Mouse (Mus musculus) spleen, adult 2 months (tissue): ENCODE data around the gene Hmg20b. TPM values are rescaled to one million over a fixed set of nuclear protein-coding genes. Genes with fewer than 3 reads are reported as not detected.
A peak's percentile ranks its signal among the peaks of the same experiment; 100 is the strongest.

Experiments
- DNase-seq, 2 experiments: peaks; one replicate each; pipeline versions ENCODE4 v3.0.0 to v3.0.0-alpha.2; 2012 to 2021; ENCODE audit warnings: low spot score in 2 of 2, low read depth in 1 of 2
- H3K27ac ChIP-seq: fragments of 200-500 bp; 2 replicates; pipeline ENCODE4 v1.5.1; 2012; ENCODE audit warnings: low read length, inconsistent platforms; ENCODE audit not compliant: insufficient read depth
- H3K27me3 ChIP-seq: fragments of 200-500 bp; 2 replicates; pipeline ENCODE4 v1.6.1; 2012; ENCODE audit warnings: mild to moderate bottlenecking, moderate library complexity, low read length, inconsistent platforms; ENCODE audit not compliant: control insufficient read depth, insufficient read depth
- H3K36me3 ChIP-seq: fragments of 200-500 bp; 2 replicates; pipeline ENCODE4 v1.6.1; 2012; ENCODE audit warnings: mild to moderate bottlenecking, low read length, inconsistent platforms; ENCODE audit not compliant: control insufficient read depth, insufficient read depth
- H3K4me1 ChIP-seq: fragments of 200-500 bp; 2 replicates; pipeline ENCODE4 v1.6.1; 2011; ENCODE audit warnings: inconsistent platforms; ENCODE audit not compliant: control insufficient read depth, insufficient read depth, insufficient read length
- H3K4me3 ChIP-seq: fragments of 200-500 bp; 2 replicates; pipeline ENCODE4 v1.5.1; 2011; ENCODE audit warnings: mild to moderate bottlenecking, inconsistent platforms; ENCODE audit not compliant: insufficient read depth, insufficient read length; ENCODE audit errors: extremely low read depth
- CTCF ChIP-seq: fragments of 200-500 bp; IDR thresholded peaks from 2 replicates; pipeline ENCODE4 v1.5.1; 2011; ENCODE audit warnings: mild to moderate bottlenecking, inconsistent platforms; ENCODE audit not compliant: insufficient read depth, insufficient read length, insufficient replicate concordance; ENCODE audit errors: extremely low read depth
- POLR2A ChIP-seq: fragments of 200-500 bp; IDR thresholded peaks from 2 replicates; pipeline ENCODE4 v1.6.1; 2011; ENCODE audit warnings: low read depth, low read length, inconsistent platforms
- WGBS: fragments of 180-500 bp; shearing (Covaris S2); methylation state at CpG from one replicate; pipeline ENCODE4 v1.1.7; 2018; 5-methylcytosine and 5-hydroxymethylcytosine counted together
- polyA plus RNA-seq: library from polyadenylated mRNA; depleted of rRNA; stranded (reverse); fragments of >200 nt; gene quantifications from 2 replicates; pipeline ENCODE4 v1.2.3, GENCODE M21; 2012

Hmg20b gene
- polyA plus RNA-seq, 1 experiment, result 74.8 TPM

DNA sequence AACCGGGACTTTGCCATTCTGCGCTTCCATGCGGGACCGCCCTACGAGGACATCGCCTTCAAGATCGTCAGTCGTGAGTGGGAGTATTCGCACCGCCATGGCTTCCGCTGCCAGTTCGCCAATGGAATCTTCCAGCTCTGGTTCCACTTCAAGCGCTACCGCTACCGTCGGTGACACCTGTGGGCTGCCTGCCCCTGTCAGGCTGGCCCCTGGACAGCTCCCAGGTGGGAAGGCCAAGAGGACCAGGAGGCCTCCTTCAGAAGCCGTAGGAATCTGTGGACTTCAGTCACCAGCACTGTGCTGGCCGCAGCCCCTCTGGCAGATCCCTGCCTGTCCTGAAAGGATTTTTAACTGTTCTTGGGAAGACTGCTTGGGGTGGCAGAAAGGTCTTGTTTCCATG lies 24.5 kb downstream of the Hmg20b start:
- 94% methylated on average over 18 of the region's 18 CpGs for WGBS
- Histone ChIP-seq H3K4me1 (peaks cover 26% of the 10 kb centered on the region; the same call in 1 of the 2 replicates), H3K36me3 (peaks cover 42% of the 10 kb centered on the region), H3K27ac (no peak overlapping the region), H3K4me3 (no peak overlapping the region), H3K27me3 (no peaks in the 10 kb centered on the region)
- TF ChIP-seq POLR2A (no peak), CTCF (no peak)
- DNase-seq, result no peak

DNA sequence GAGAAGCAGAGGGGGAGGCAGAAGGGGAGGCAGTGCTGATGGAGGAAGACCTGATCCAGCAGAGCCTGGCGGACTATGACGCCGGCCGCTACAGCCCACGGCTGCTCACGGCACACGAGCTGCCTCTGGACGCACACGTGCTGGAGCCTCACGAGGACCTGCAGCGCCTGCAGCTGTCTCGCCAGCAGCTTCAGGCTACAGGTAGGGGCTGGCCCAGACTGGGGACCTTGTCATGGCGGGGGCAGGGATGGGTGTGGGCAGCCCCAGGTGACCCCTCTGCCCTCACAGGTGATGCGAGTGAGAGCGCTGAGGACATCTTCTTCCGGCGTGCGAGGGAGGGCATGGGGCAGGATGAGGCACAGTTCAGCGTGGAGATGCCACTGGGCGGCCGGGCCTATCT lies 25.1 kb downstream of the Hmg20b start:
- peaks cover 20% of the 10 kb centered on the region; the same call in 1 of the 2 replicates for H3K4me1 ChIP-seq
- no peak overlapping the region for H3K4me3 ChIP-seq
- WGBS, result 95% methylated on average over 21 of the region's 21 CpGs
- no peaks in the 10 kb centered on the region for H3K27me3 ChIP-seq
- no peak for TF ChIP-seq CTCF
- TF ChIP-seq POLR2A, result no peak
- H3K36me3 ChIP-seq, result peaks cover 42% of the 10 kb centered on the region
- no peak for DNase-seq
- H3K27ac ChIP-seq, result no peak overlapping the region

GRCm38 (mm10) chr10:81323791-81324530 lies 26.3 kb downstream of the Hmg20b start:
- Histone ChIP-seq H3K36me3 (peaks cover 42% of the 10 kb centered on the region), H3K4me1 (peaks cover 14% of the 10 kb centered on the region; the same call in 1 of the 2 replicates), H3K4me3 (no peak overlapping the region), H3K27ac (no peak overlapping the region), H3K27me3 (no peaks in the 10 kb centered on the region)
- TF ChIP-seq CTCF (no peak), POLR2A (no peak)
- DNase-seq, result no peak
- 96% methylated on average over 18 of the region's 18 CpGs for WGBS

- 95% methylated on average over 23 of the region's 23 CpGs for WGBS
- Histone ChIP-seq H3K4me3 (no peak overlapping the region), H3K36me3 (peaks cover 42% of the 10 kb centered on the region), H3K4me1 (peaks cover 9% of the 10 kb centered on the region; the same call in 1 of the 2 replicates), H3K27ac (no peak overlapping the region), H3K27me3 (no peaks in the 10 kb centered on the region)
- DNase-seq, result no peak
- TF ChIP-seq CTCF, result no peak
- TF ChIP-seq POLR2A, result no peak
Observed at GRCm38 (mm10) chr10:81323141-81323775, 27.0 kb downstream of the Hmg20b start.

DNA sequence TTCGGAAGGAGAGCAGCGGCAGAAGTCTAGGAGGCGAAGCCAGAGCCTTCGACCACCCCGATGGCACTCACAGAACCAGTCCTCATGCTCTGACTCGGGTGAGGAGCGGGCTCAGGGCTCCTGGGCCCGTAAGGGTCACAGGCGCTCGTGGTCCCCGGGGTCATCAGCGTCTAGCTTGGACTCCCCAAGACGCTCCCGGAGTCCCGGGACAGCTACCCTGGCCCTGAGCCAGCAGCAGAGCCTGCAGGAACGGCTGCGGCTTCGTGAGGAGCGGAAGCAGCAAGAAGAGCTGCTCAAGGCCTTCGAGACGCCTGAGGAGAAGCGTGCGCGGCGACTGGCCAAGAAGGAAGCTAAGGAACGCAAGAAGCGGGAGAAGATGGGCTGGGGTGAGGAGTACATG lies 27.8 kb downstream of the Hmg20b start:
- peaks cover 9% of the 10 kb centered on the region; the same call in 1 of the 2 replicates for H3K4me1 ChIP-seq
- no peak overlapping the region for H3K27ac ChIP-seq
- 91% methylated on average over 27 of the region's 27 CpGs for WGBS
- peaks cover 44% of the 10 kb centered on the region for H3K36me3 ChIP-seq
- no peak for DNase-seq
- no peak overlapping the region for H3K4me3 ChIP-seq
- TF ChIP-seq POLR2A (no peak), CTCF (no peak)
- no peaks in the 10 kb centered on the region for H3K27me3 ChIP-seq

DNA sequence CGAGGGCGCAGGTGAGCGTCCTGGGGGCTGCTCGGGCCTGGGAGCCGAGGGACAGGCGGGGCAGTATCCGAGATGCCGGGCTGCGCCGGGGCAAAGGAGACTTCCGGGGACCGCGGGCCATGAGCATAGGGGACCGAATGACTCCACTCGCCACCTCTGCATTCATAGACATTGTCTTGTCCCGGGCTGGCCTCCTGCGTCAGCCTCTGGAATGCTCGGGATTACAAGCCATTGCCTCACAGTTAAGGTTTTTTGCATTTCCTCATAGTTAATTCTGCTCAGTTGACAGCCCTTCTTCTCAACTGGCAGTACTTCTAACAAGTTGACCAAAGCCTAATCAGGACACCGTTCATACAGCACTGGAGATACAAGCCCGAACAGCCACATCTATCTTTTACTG lies 28.8 kb downstream of the Hmg20b start:
- H3K4me3 ChIP-seq, result peak overlapping the region; percentile 73
- 2% methylated on average over 20 of the region's 20 CpGs for WGBS
- H3K27me3 ChIP-seq, result no peaks in the 10 kb centered on the region
- peak overlapping the region; percentile 88 for H3K27ac ChIP-seq
- H3K36me3 ChIP-seq, result peaks cover 42% of the 10 kb centered on the region
- TF ChIP-seq CTCF (no peak), POLR2A (no peak)
- H3K4me1 ChIP-seq, result peaks cover 9% of the 10 kb centered on the region; the same call in 1 of the 2 replicates
- DNase-seq, result no peak
